Mouse (Mus musculus) stomach, postnatal 0 days (tissue): ENCODE measurements around the gene Llgl2.

Source experiments
- CTCF ChIP-seq: IDR thresholded peaks from 2 replicates; pipeline ENCODE4 v1.5.1; 2016; ENCODE audit warnings: antibody characterized with exemption, low read depth, mild to moderate bottlenecking, moderate library complexity
- EP300 ChIP-seq: optimal IDR thresholded peaks from 2 replicates; pipeline ENCODE3; 2016; ENCODE audit warnings: antibody characterized with exemption

DNA sequence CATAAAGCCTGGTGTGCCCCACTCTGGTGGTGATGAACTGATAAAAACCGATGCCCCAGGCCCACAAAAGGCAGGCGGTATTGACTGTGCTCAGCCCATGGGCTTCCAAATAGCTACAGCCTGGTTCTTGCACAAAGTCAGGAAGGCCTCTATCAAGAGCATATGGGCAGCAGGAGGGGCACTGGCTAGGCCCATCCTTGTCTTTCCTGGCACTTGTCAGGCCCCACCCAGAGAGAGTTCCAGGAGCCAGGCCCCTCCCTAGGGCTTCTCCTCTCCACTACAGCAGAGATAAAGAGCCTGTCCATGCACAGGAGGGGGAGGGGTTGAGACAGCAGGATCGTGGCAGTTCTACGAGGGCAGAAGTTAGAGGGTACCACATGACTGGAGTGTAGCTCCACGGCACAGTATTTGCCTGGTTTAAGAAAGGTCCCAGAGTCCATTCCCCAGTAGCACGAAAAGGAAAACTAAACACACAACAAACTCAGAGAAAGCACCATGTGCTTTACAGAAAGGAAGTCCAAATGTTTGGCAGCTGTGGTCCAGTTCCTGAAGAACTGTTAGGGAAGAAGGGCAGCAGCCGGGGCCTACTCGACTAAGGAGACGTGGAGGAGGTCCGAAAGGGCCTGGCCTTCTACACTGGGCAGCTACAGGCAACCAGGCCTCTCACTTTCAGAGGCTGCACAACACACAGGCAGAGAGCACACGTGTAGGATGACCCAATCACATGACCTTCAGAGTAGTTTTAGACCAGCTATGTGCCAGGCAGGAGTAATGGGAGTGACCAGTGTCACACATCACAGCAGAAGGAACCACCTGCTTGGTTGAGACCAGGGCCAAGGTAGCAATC lies 79.8 kb downstream of the Llgl2 start:
- TF ChIP-seq CTCF (no peak), EP300 (no peak)
